Mouse (Mus musculus) intestine, embryonic 15.5 days (tissue): ENCODE measurements around the gene Dhcr24. TPM values are rescaled to one million over a fixed set of nuclear protein-coding genes. Genes with fewer than 3 reads are reported as not detected.

Experiments
- ATAC-seq: fragments of 200-750 bp; cut with Nextera tagmentation; 2 replicates; pipeline ENCODE4 v1.8.0; 2017; ENCODE audit warnings: moderate TSS enrichment, moderate library complexity
- H3K27ac ChIP-seq: fragments of 300-500 bp; sonication (generic); 2 replicates; pipeline ENCODE4 v1.5.1; 2015; ENCODE audit warnings: mild to moderate bottlenecking, inconsistent platforms
- H3K27me3 ChIP-seq: fragments of 300-500 bp; sonication (generic); replicated peaks from 2 replicates; pipeline ENCODE4 v1.6.1; 2015; ENCODE audit warnings: inconsistent platforms
- H3K36me3 ChIP-seq: fragments of 300-500 bp; sonication (generic); 2 replicates; pipeline ENCODE4 v1.6.1; 2015; ENCODE audit warnings: inconsistent platforms
- H3K4me1 ChIP-seq: fragments of 300-500 bp; sonication (generic); replicated peaks from 2 replicates; pipeline ENCODE4 v1.6.1; 2015; ENCODE audit warnings: inconsistent platforms
- H3K4me2 ChIP-seq: fragments of 300-500 bp; sonication (generic); replicated peaks from 2 replicates; pipeline ENCODE4 v1.6.1; 2015; ENCODE audit warnings: mild to moderate bottlenecking, inconsistent platforms
- H3K4me3 ChIP-seq: fragments of 300-500 bp; sonication (generic); replicated peaks from 2 replicates; pipeline ENCODE4 v1.5.1; 2015; ENCODE audit warnings: inconsistent platforms
- H3K9ac ChIP-seq: fragments of 300-500 bp; sonication (generic); 2 replicates; pipeline ENCODE4 v1.6.1; 2015; ENCODE audit warnings: inconsistent platforms
- H3K9me3 ChIP-seq: fragments of 300-500 bp; sonication (generic); 2 replicates; pipeline ENCODE4 v1.6.1; 2016; ENCODE audit warnings: inconsistent platforms
- WGBS: fragments of 180-500 bp; shearing (Covaris S2); methylation state at CpG from one replicate; pipeline ENCODE4 v1.1.7; 2015; 5-methylcytosine and 5-hydroxymethylcytosine counted together
- polyA plus RNA-seq: library from polyadenylated mRNA; unstranded; fragments of >200 nt; fragmentation: Nextera tagmentation; extraction: Ambion mirVana; gene quantifications from 2 replicates; pipeline ENCODE4 v1.2.1, GENCODE M21; 2015

The Dhcr24 gene
- polyA plus RNA-seq, 1 experiment from 2014 or later: 8.0 TPM

- Histone ChIP-seq H3K4me2 (no peak overlapping the region), H3K9ac (no peak overlapping the region), H3K27me3 (no peaks in the 10 kb centered on the region), H3K4me3 (no peak overlapping the region), H3K27ac (no peak overlapping the region), H3K9me3 (no peaks in the 10 kb centered on the region), H3K4me1 (no peaks in the 10 kb centered on the region), H3K36me3 (peaks cover 31% of the 10 kb centered on the region)
- WGBS: 58% methylated on average over 9 of the region's 9 CpGs
- no peak for ATAC-seq
Observed at GRCm38 (mm10) chr4:106590142-106590541, 29.3 kb downstream of the Dhcr24 start.

GRCm38 (mm10) chr4:106590871-106591270 is 30.0 kb downstream of the Dhcr24 start:
- Histone ChIP-seq H3K4me1 (no peaks in the 10 kb centered on the region), H3K27me3 (no peaks in the 10 kb centered on the region), H3K4me2 (no peak overlapping the region), H3K4me3 (no peak overlapping the region), H3K27ac (no peak overlapping the region), H3K36me3 (peaks cover 31% of the 10 kb centered on the region), H3K9me3 (no peaks in the 10 kb centered on the region), H3K9ac (no peak overlapping the region)
- no peak for ATAC-seq
- WGBS: 84% methylated on average over 9 of the region's 9 CpGs

- H3K27ac ChIP-seq: no peak overlapping the region
- H3K9me3 ChIP-seq: no peaks in the 10 kb centered on the region
- H3K9ac ChIP-seq: no peak overlapping the region
- no peak for ATAC-seq
- H3K27me3 ChIP-seq: no peaks in the 10 kb centered on the region
- no peaks in the 10 kb centered on the region for H3K4me1 ChIP-seq
- WGBS: 63% methylated on average over 7 of the region's 7 CpGs
- peaks cover 7% of the 10 kb centered on the region for H3K36me3 ChIP-seq
- H3K4me2 ChIP-seq: no peak overlapping the region
- no peak overlapping the region for H3K4me3 ChIP-seq
Observed at GRCm38 (mm10) chr4:106593636-106594035, 32.8 kb downstream of the Dhcr24 start.

GRCm38 (mm10) chr4:106596200-106596599 is 35.4 kb downstream of the Dhcr24 start:
- Histone ChIP-seq H3K27ac (no peak overlapping the region), H3K9ac (no peak overlapping the region), H3K27me3 (no peaks in the 10 kb centered on the region), H3K9me3 (no peaks in the 10 kb centered on the region), H3K4me2 (no peak overlapping the region), H3K4me1 (no peaks in the 10 kb centered on the region), H3K4me3 (no peak overlapping the region), H3K36me3 (no peaks in the 10 kb centered on the region)
- 62% methylated on average over 3 of the region's 3 CpGs for WGBS
- ATAC-seq: no peak

- H3K9me3 ChIP-seq: no peaks in the 10 kb centered on the region
- no peak for ATAC-seq
- H3K36me3 ChIP-seq: no peaks in the 10 kb centered on the region
- no peak overlapping the region for H3K4me2 ChIP-seq
- no peak overlapping the region for H3K9ac ChIP-seq
- H3K27ac ChIP-seq: no peak overlapping the region
- H3K4me1 ChIP-seq: no peaks in the 10 kb centered on the region
- 76% methylated on average over 9 of the region's 9 CpGs for WGBS
- H3K27me3 ChIP-seq: no peaks in the 10 kb centered on the region
- no peak overlapping the region for H3K4me3 ChIP-seq
Observed at GRCm38 (mm10) chr4:106597055-106597454, 36.2 kb downstream of the Dhcr24 start.

GRCm38 (mm10) chr4:106597741-106598140 is 36.9 kb downstream of the Dhcr24 start:
- Histone ChIP-seq H3K4me1 (no peaks in the 10 kb centered on the region), H3K4me2 (no peak overlapping the region), H3K27me3 (no peaks in the 10 kb centered on the region), H3K36me3 (no peaks in the 10 kb centered on the region), H3K4me3 (no peak overlapping the region), H3K9me3 (no peaks in the 10 kb centered on the region), H3K9ac (no peak overlapping the region), H3K27ac (no peak overlapping the region)
- no peak for ATAC-seq
- WGBS: 81% methylated on average over 4 of the region's 4 CpGs

GRCm38 (mm10) chr4:106599415-106599814 is 38.6 kb downstream of the Dhcr24 start:
- WGBS: 31% methylated on average over 1 of the region's 1 CpGs

GRCm38 (mm10) chr4:106600770-106601169 is 39.9 kb downstream of the Dhcr24 start:
- Histone ChIP-seq H3K4me3 (no peak overlapping the region), H3K9ac (no peak overlapping the region), H3K27ac (no peak overlapping the region), H3K4me1 (no peaks in the 10 kb centered on the region), H3K27me3 (no peaks in the 10 kb centered on the region), H3K36me3 (no peaks in the 10 kb centered on the region), H3K4me2 (no peak overlapping the region), H3K9me3 (no peaks in the 10 kb centered on the region)
- 74% methylated on average over 4 of the region's 4 CpGs for WGBS
- no peak for ATAC-seq

More at GRCm38 (mm10) chr4:106599415-106599814, 38.6 kb downstream of the Dhcr24 start:
- H3K9me3 ChIP-seq: no peaks in the 10 kb centered on the region
- H3K9ac ChIP-seq: no peak overlapping the region
- H3K36me3 ChIP-seq: no peaks in the 10 kb centered on the region
- no peaks in the 10 kb centered on the region for H3K27me3 ChIP-seq
- no peaks in the 10 kb centered on the region for H3K4me1 ChIP-seq
- H3K27ac ChIP-seq: no peak overlapping the region
- no peak for ATAC-seq
- no peak overlapping the region for H3K4me2 ChIP-seq
- no peak overlapping the region for H3K4me3 ChIP-seq

GRCm38 (mm10) chr4:106606639-106607554 is 46.1 kb downstream of the Dhcr24 start:
- Histone ChIP-seq H3K36me3 (no peaks in the 10 kb centered on the region), H3K27me3 (no peaks in the 10 kb centered on the region), H3K4me1 (0 out of 2 replicates have a peak, but pooled peaks cover 4% of the 10 kb centered on the region), H3K9me3 (no peaks in the 10 kb centered on the region), H3K27ac (no peak overlapping the region), H3K9ac (no peak overlapping the region), H3K4me2 (peak overlapping the region; percentile 45), H3K4me3 (no peak overlapping the region)
- WGBS: 38% methylated on average over 18 of the region's 18 CpGs
- peak; percentile 84 for ATAC-seq

GRCm38 (mm10) chr4:106607905-106608304 is 47.1 kb downstream of the Dhcr24 start:
- ATAC-seq: no peak
- Histone ChIP-seq H3K9ac (no peak overlapping the region), H3K4me3 (no peak overlapping the region), H3K4me1 (0 out of 2 replicates have a peak, but pooled peaks cover 4% of the 10 kb centered on the region), H3K27me3 (no peaks in the 10 kb centered on the region), H3K36me3 (no peaks in the 10 kb centered on the region), H3K4me2 (no peak overlapping the region), H3K27ac (no peak overlapping the region), H3K9me3 (no peaks in the 10 kb centered on the region)
- 96% methylated on average over 1 of the region's 1 CpGs for WGBS

- WGBS: 77% methylated on average over 8 of the region's 8 CpGs
- Histone ChIP-seq H3K36me3 (no peaks in the 10 kb centered on the region), H3K4me1 (peaks cover 5% of the 10 kb centered on the region), H3K27ac (no peak overlapping the region), H3K9me3 (no peaks in the 10 kb centered on the region), H3K9ac (no peak overlapping the region), H3K4me3 (no peak overlapping the region), H3K27me3 (no peaks in the 10 kb centered on the region), H3K4me2 (no peak overlapping the region)
- ATAC-seq: no peak
Observed at GRCm38 (mm10) chr4:106613105-106613504, 52.3 kb downstream of the Dhcr24 start.

- H3K27ac ChIP-seq: no peak overlapping the region
- H3K9ac ChIP-seq: no peak overlapping the region
- H3K4me2 ChIP-seq: no peak overlapping the region
- H3K4me1 ChIP-seq: peaks cover 5% of the 10 kb centered on the region
- 64% methylated on average over 3 of the region's 3 CpGs for WGBS
- no peaks in the 10 kb centered on the region for H3K36me3 ChIP-seq
- ATAC-seq: no peak
- no peaks in the 10 kb centered on the region for H3K27me3 ChIP-seq
- H3K4me3 ChIP-seq: no peak overlapping the region
- H3K9me3 ChIP-seq: no peaks in the 10 kb centered on the region
Observed at GRCm38 (mm10) chr4:106613560-106613959, 52.7 kb downstream of the Dhcr24 start.
